Mouse (Mus musculus) liver, embryonic 12.5 days (tissue): ENCODE results near the gene Wdr18. TPM values are rescaled to one million over a fixed set of nuclear protein-coding genes. Genes with fewer than 3 reads are reported as not detected.
"Not testable (repeated sequence)": the region's sequence is repeated elsewhere in the genome, so short reads cannot be mapped to it uniquely, and the experiment has no call there.

ENCODE experiments used
- ATAC-seq: fragments of 200-750 bp; cut with Nextera tagmentation; 2 replicates; pipeline ENCODE4 v1.8.0; 2017; ENCODE audit warnings: moderate number of reproducible peaks, mild to moderate bottlenecking, moderate library complexity
- H3K27ac ChIP-seq: fragments of 300-500 bp; sonication (generic); 2 replicates; pipeline ENCODE4 v1.5.1; 2016; ENCODE audit warnings: mild to moderate bottlenecking
- H3K27me3 ChIP-seq: fragments of 300-500 bp; sonication (generic); replicated peaks from 2 replicates; pipeline ENCODE4 v1.6.1; 2016; ENCODE audit warnings: mild to moderate bottlenecking, moderate library complexity
- H3K36me3 ChIP-seq: fragments of 300-500 bp; sonication (generic); 2 replicates; pipeline ENCODE4 v1.6.1; 2016; ENCODE audit warnings: mild to moderate bottlenecking, moderate library complexity
- H3K4me1 ChIP-seq: fragments of 300-500 bp; sonication (generic); 2 replicates; pipeline ENCODE4 v1.6.1; 2016
- H3K4me2 ChIP-seq: fragments of 300-500 bp; sonication (generic); 2 replicates; pipeline ENCODE4 v1.6.1; 2016; ENCODE audit warnings: mild to moderate bottlenecking, moderate library complexity
- H3K4me3 ChIP-seq: fragments of 300-500 bp; sonication (generic); 2 replicates; pipeline ENCODE4 v1.5.1; 2016; ENCODE audit warnings: mild to moderate bottlenecking, moderate library complexity
- H3K9ac ChIP-seq: fragments of 300-500 bp; sonication (generic); 2 replicates; pipeline ENCODE4 v1.6.1; 2016; ENCODE audit warnings: mild to moderate bottlenecking, moderate library complexity
- H3K9me3 ChIP-seq: fragments of 300-500 bp; sonication (generic); replicated peaks from 2 replicates; pipeline ENCODE4 v1.6.1; 2016; ENCODE audit warnings: mild to moderate bottlenecking, moderate library complexity
- WGBS: fragments of 180-500 bp; shearing (Covaris S2); methylation state at CpG from one replicate; pipeline ENCODE4 v1.1.7; 2016; ENCODE audit not compliant: insufficient replicate concordance; 5-methylcytosine and 5-hydroxymethylcytosine counted together
- polyA plus RNA-seq: library from polyadenylated mRNA; unstranded; fragments of >200 nt; fragmentation: Nextera tagmentation; extraction: Ambion mirVana; gene quantifications from 2 replicates; pipeline ENCODE4 v1.2.1, GENCODE M21; 2016

Wdr18 gene
- polyA plus RNA-seq, 1 experiment from 2014 or later: 114 TPM

GRCm38 (mm10) chr10:79956643-79957154, 3.3 kb upstream of the Wdr18 start:
- no peak overlapping the region for H3K4me2 ChIP-seq
- peaks cover 37% of the 10 kb centered on the region for H3K4me1 ChIP-seq
- no peak for ATAC-seq
- no peaks in the 10 kb centered on the region for H3K27me3 ChIP-seq
- no peak overlapping the region for H3K27ac ChIP-seq
- H3K4me3 ChIP-seq: no peak overlapping the region
- peaks cover 19% of the 10 kb centered on the region for H3K36me3 ChIP-seq
- no peaks in the 10 kb centered on the region for H3K9me3 ChIP-seq
- peak overlapping the region; percentile 1; the same call in 1 of the 2 replicates for H3K9ac ChIP-seq
- 33% methylated on average over 4 of the region's 4 CpGs for WGBS

- Histone ChIP-seq H3K27me3 (no peaks in the 10 kb centered on the region), H3K4me3 (no peak overlapping the region), H3K9me3 (no peaks in the 10 kb centered on the region), H3K36me3 (peaks cover 24% of the 10 kb centered on the region), H3K9ac (no peak overlapping the region), H3K4me1 (peaks cover 38% of the 10 kb centered on the region), H3K4me2 (peak overlapping the region; percentile 48), H3K27ac (no peak overlapping the region)
- no peak for ATAC-seq
- WGBS: 19% methylated on average over 21 of the region's 21 CpGs
Observed at GRCm38 (mm10) chr10:79958140-79958816, 1.7 kb upstream of the Wdr18 start.

- Histone ChIP-seq H3K36me3 (peaks cover 33% of the 10 kb centered on the region), H3K4me1 (peaks cover 34% of the 10 kb centered on the region), H3K4me3 (peak overlapping the region; percentile 90; the same call in 1 of the 2 replicates), H3K4me2 (peak overlapping the region; percentile 91)
- not testable (repeated sequence) for H3K9ac ChIP-seq, ATAC-seq, H3K27me3 ChIP-seq, H3K9me3 ChIP-seq, H3K27ac ChIP-seq
- WGBS: 31% methylated on average over 10 of the region's 10 CpGs
Observed at GRCm38 (mm10) chr10:79959412-79959811, 540 bp upstream of the Wdr18 start.

GRCm38 (mm10) chr10:79960671-79961294, 831 bp downstream of the Wdr18 start:
- peaks cover 47% of the 10 kb centered on the region for H3K36me3 ChIP-seq
- ATAC-seq: no peak

GRCm38 (mm10) chr10:79964727-79965126, 4.8 kb downstream of the Wdr18 start:
- 86% methylated on average over 7 of the region's 7 CpGs for WGBS
- peaks cover 76% of the 10 kb centered on the region for H3K36me3 ChIP-seq
- no peak overlapping the region for H3K4me3 ChIP-seq
- H3K4me1 ChIP-seq: peaks cover 16% of the 10 kb centered on the region
- no peak for ATAC-seq
- peaks cover 19% of the 10 kb centered on the region for H3K27me3 ChIP-seq
- no peaks in the 10 kb centered on the region for H3K9me3 ChIP-seq
- no peak overlapping the region for H3K4me2 ChIP-seq
- no peak overlapping the region for H3K9ac ChIP-seq
- H3K27ac ChIP-seq: no peak overlapping the region

More at GRCm38 (mm10) chr10:79960671-79961294, 831 bp downstream of the Wdr18 start:
- peak overlapping the region; percentile 75 for H3K27ac ChIP-seq
- H3K27me3 ChIP-seq: no peaks in the 10 kb centered on the region
- peaks cover 34% of the 10 kb centered on the region for H3K4me1 ChIP-seq
- H3K9ac ChIP-seq: peak overlapping the region; percentile 87
- 10% methylated on average over 10 of the region's 10 CpGs for WGBS
- H3K9me3 ChIP-seq: no peaks in the 10 kb centered on the region
- peak overlapping the region; percentile 90 for H3K4me3 ChIP-seq
- peak overlapping the region; percentile 91 for H3K4me2 ChIP-seq

GRCm38 (mm10) chr10:79965325-79965724, 5.4 kb downstream of the Wdr18 start:
- Histone ChIP-seq H3K27ac (no peak overlapping the region), H3K4me2 (no peak overlapping the region), H3K27me3 (peaks cover 25% of the 10 kb centered on the region), H3K4me3 (no peak overlapping the region), H3K36me3 (peaks cover 76% of the 10 kb centered on the region), H3K4me1 (peaks cover 15% of the 10 kb centered on the region), H3K9ac (no peak overlapping the region), H3K9me3 (no peaks in the 10 kb centered on the region)
- 82% methylated on average over 5 of the region's 5 CpGs for WGBS
- no peak for ATAC-seq

- H3K4me2 ChIP-seq: no peak overlapping the region
- H3K4me3 ChIP-seq: no peak overlapping the region
- peaks cover 7% of the 10 kb centered on the region for H3K4me1 ChIP-seq
- H3K27me3 ChIP-seq: peaks cover 41% of the 10 kb centered on the region
- WGBS: 75% methylated on average over 5 of the region's 5 CpGs
- no peak overlapping the region for H3K27ac ChIP-seq
- H3K36me3 ChIP-seq: peaks cover 67% of the 10 kb centered on the region
- no peak for ATAC-seq
- no peak overlapping the region for H3K9ac ChIP-seq
- no peaks in the 10 kb centered on the region for H3K9me3 ChIP-seq
Observed at GRCm38 (mm10) chr10:79966886-79967400, 7.0 kb downstream of the Wdr18 start.

- H3K27ac ChIP-seq: no peak overlapping the region
- no peak overlapping the region for H3K4me2 ChIP-seq
- no peak overlapping the region for H3K4me3 ChIP-seq
- no peak for ATAC-seq
- 83% methylated on average over 1 of the region's 1 CpGs for WGBS
- peaks cover 7% of the 10 kb centered on the region for H3K4me1 ChIP-seq
- peaks cover 55% of the 10 kb centered on the region for H3K36me3 ChIP-seq
- H3K9me3 ChIP-seq: no peaks in the 10 kb centered on the region
- peaks cover 54% of the 10 kb centered on the region for H3K27me3 ChIP-seq
- no peak overlapping the region for H3K9ac ChIP-seq
Observed at GRCm38 (mm10) chr10:79968181-79968580, 8.2 kb downstream of the Wdr18 start.

GRCm38 (mm10) chr10:79969124-79969568, 9.2 kb downstream of the Wdr18 start:
- H3K27me3 ChIP-seq: peaks cover 62% of the 10 kb centered on the region

GRCm38 (mm10) chr10:79970415-79971182, 10.6 kb downstream of the Wdr18 start, which contains the start of gene Grin3b:
Gene Grin3b (plus strand): TSS chr10:79970715.
- no peak for ATAC-seq
- Histone ChIP-seq H3K4me1 (peaks cover 7% of the 10 kb centered on the region), H3K27ac (no peak within 1 kb of the TSS), H3K4me2 (peak within 1 kb of the TSS; percentile 61), H3K4me3 (peak within 1 kb of the TSS; percentile 36), H3K9ac (0 out of 2 replicates have a peak within 1 kb of the TSS, but pooled peaks have one; percentile 24), H3K36me3 (peaks cover 48% of the 10 kb centered on the region), H3K9me3 (peaks cover 5% of the 10 kb centered on the region), H3K27me3 (peaks cover 62% of the 10 kb centered on the region)
- WGBS: 8% methylated on average over 47 of the region's 47 CpGs

More at GRCm38 (mm10) chr10:79969124-79969568, 9.2 kb downstream of the Wdr18 start:
- WGBS: 30% methylated on average over 3 of the region's 3 CpGs
- H3K4me2 ChIP-seq: no peak overlapping the region
- H3K27ac ChIP-seq: no peak overlapping the region
- peaks cover 49% of the 10 kb centered on the region for H3K36me3 ChIP-seq
- no peak overlapping the region for H3K4me3 ChIP-seq
- H3K4me1 ChIP-seq: peaks cover 7% of the 10 kb centered on the region
- H3K9ac ChIP-seq: no peak overlapping the region
- ATAC-seq: no peak
- H3K9me3 ChIP-seq: no peaks in the 10 kb centered on the region

- Histone ChIP-seq H3K9ac (0 out of 2 replicates have a peak overlapping the region, but pooled peaks have one; percentile 24), H3K27ac (no peak overlapping the region), H3K4me2 (peak overlapping the region; percentile 61), H3K36me3 (peaks cover 48% of the 10 kb centered on the region), H3K4me1 (peaks cover 7% of the 10 kb centered on the region), H3K4me3 (peak overlapping the region; percentile 36), H3K9me3 (peaks cover 10% of the 10 kb centered on the region), H3K27me3 (peaks cover 62% of the 10 kb centered on the region)
- ATAC-seq: no peak
- WGBS: 5% methylated on average over 21 of the region's 21 CpGs
Observed at GRCm38 (mm10) chr10:79971183-79971497, 11.2 kb downstream of the Wdr18 start.
